Mouse (Mus musculus) bone marrow macrophage, adult 2 months (primary cell): ENCODE measurements around the gene Odf3b. TPM values are rescaled to one million over a fixed set of nuclear protein-coding genes. Genes with fewer than 3 reads are reported as not detected.

ENCODE experiments used
- H3K27ac ChIP-seq: 2 replicates; pipeline ENCODE4 v1.5.1; 2012; ENCODE audit warnings: low read depth, low read length; ENCODE audit not compliant: insufficient read depth
- H3K4me1 ChIP-seq: 2 replicates; pipeline ENCODE4 v1.6.1; 2012; ENCODE audit warnings: low read length; ENCODE audit not compliant: control insufficient read depth, insufficient read depth
- H3K4me3 ChIP-seq: 2 replicates; pipeline ENCODE4 v1.5.1; 2012; ENCODE audit warnings: mild to moderate bottlenecking, low read length, moderate library complexity; ENCODE audit not compliant: insufficient read depth
- CTCF ChIP-seq: IDR thresholded peaks from 2 replicates; pipeline ENCODE4 v1.5.1; 2012; ENCODE audit warnings: low read depth, mild to moderate bottlenecking, low read length, moderate library complexity
- POLR2A ChIP-seq: IDR thresholded peaks from 2 replicates; pipeline ENCODE4 v1.6.1; 2012; ENCODE audit warnings: mild to moderate bottlenecking, low read depth, low read length, borderline replicate concordance
- polyA plus RNA-seq: library from polyadenylated mRNA; stranded (reverse); fragments of >200 nt; gene quantifications from 2 replicates; pipeline ENCODE4 v1.2.4, GENCODE M21; 2012; ENCODE audit not compliant: missing spikeins, insufficient read depth, insufficient read length

Odf3b gene
- polyA plus RNA-seq, 1 experiment: not detected

DNA sequence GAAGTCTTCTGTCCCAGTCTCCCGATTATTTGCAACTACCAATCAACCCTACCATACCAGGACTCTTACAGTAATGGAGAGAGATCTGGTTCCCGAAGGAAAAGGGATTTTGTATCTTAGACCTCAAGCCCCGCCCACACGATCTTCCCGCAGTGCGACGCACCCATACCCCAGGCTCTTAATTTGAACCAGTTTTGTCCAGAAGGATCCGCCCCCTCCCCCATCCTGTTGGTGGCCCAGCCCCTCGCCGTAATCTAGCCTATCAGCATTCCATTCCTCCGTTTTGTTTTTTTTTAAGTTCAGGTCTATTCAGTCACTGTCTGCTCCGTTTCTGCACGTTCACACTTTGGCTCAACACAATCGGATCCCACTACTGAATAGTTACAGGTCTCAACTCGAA is 22.7 kb downstream of the Odf3b start:
- TF ChIP-seq POLR2A (no peak), CTCF (no peak)
- Histone ChIP-seq H3K4me1 (peaks cover 25% of the 10 kb centered on the region), H3K27ac (peak overlapping the region; percentile 66), H3K4me3 (peak overlapping the region; percentile 93)

GRCm38 (mm10) chr15:89355241-89356187 is 23.6 kb downstream of the Odf3b start, which contains the start of the genes Lmf2 and Ncaph2:
Lmf2 (minus strand) TSS chr15:89355659.
Ncaph2 (plus strand) TSS chr15:89355719.
- Histone ChIP-seq H3K4me1 (peaks cover 25% of the 10 kb centered on the region), H3K4me3 (peak within 1 kb of the TSS; percentile 93), H3K27ac (peak within 1 kb of the TSS; percentile 66)
- TF ChIP-seq CTCF (no peak), POLR2A (peak; percentile 45; the same call in 1 of the 2 replicates)

GRCm38 (mm10) chr15:89354455-89354854 is 24.6 kb downstream of the Odf3b start:
- TF ChIP-seq CTCF: no peak
- peak overlapping the region; percentile 83 for H3K4me3 ChIP-seq
- no peak overlapping the region for H3K27ac ChIP-seq
- peaks cover 17% of the 10 kb centered on the region for H3K4me1 ChIP-seq

- Histone ChIP-seq H3K27ac (no peak overlapping the region), H3K4me1 (peaks cover 12% of the 10 kb centered on the region), H3K4me3 (no peak overlapping the region)
- no peak for TF ChIP-seq POLR2A
- no peak for TF ChIP-seq CTCF
Observed at GRCm38 (mm10) chr15:89353837-89354236, 25.2 kb downstream of the Odf3b start.

- TF ChIP-seq POLR2A (no peak), CTCF (no peak)
- no peak overlapping the region for H3K27ac ChIP-seq
- H3K4me3 ChIP-seq: no peak overlapping the region
- H3K4me1 ChIP-seq: peaks cover 8% of the 10 kb centered on the region; the same call in 1 of the 2 replicates
Observed at GRCm38 (mm10) chr15:89352795-89353194, 26.3 kb downstream of the Odf3b start.

DNA sequence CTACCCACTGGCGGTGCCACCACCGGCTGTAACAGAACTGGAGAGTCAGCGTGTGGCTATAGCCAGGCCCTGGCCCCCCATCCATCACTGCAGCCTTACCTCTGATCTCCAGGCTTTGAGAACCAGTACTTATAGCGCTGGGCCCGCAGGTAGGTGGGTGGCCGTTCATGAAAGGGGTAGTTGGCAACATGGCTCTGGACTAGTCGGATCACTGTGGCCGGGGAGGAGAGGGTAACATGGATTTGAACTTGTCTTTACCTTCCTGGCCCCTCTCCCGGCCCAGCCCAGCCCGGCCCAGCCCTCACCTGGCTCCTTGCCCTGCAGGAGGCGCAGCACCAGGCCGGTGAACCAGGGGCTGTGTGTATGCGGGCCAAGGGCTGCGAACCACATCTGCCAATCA is 27.0 kb downstream of the Odf3b start:
- Histone ChIP-seq H3K27ac (no peak overlapping the region), H3K4me1 (peaks cover 6% of the 10 kb centered on the region; the same call in 1 of the 2 replicates), H3K4me3 (no peak overlapping the region)
- TF ChIP-seq CTCF (no peak), POLR2A (no peak)

DNA sequence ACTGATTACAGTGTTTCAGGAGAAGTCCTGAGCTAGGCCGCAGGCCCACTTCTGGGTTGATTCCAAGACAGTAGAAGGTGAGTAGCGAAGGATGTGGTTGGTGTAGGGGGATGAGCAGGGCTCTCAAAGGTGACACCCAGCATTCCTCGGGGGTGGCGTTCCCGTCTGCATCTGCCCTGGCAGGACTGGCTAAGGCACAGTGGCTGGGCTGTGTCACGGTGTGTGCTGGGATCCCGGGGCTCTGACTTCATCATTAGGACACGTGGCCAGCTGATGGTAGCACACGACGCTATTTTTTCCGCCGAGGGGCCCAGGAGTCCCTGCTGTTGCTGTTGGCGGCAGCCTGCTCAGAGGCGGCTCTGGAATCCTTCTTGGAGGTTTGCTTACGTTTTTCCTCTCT is 27.8 kb downstream of the Odf3b start:
- H3K4me1 ChIP-seq: peaks cover 6% of the 10 kb centered on the region; the same call in 1 of the 2 replicates
- no peak overlapping the region for H3K4me3 ChIP-seq
- no peak for TF ChIP-seq POLR2A
- TF ChIP-seq CTCF: no peak
- no peak overlapping the region for H3K27ac ChIP-seq

DNA sequence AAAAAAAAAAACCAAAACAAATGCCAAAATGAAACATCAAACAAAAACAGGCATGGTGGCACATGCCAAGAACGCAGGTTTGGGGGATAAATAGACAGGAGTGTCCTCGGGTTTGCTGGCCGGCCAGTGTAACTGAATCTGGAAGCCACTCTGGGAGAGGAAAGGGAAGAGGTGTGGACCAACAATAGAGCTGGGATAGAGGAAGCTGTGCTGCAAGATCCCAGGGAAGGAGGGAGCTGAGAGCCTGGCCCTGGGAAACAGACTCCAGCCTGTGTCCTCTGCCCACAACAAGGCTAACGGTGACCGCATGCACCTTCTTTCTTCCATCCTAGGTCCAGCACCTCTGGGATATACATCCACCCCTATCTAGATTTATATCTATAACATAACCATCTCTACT is 28.6 kb downstream of the Odf3b start:
- no peak overlapping the region for H3K27ac ChIP-seq
- H3K4me1 ChIP-seq: peaks cover 6% of the 10 kb centered on the region; the same call in 1 of the 2 replicates
- H3K4me3 ChIP-seq: no peak overlapping the region
- TF ChIP-seq POLR2A (no peak), CTCF (no peak)

DNA sequence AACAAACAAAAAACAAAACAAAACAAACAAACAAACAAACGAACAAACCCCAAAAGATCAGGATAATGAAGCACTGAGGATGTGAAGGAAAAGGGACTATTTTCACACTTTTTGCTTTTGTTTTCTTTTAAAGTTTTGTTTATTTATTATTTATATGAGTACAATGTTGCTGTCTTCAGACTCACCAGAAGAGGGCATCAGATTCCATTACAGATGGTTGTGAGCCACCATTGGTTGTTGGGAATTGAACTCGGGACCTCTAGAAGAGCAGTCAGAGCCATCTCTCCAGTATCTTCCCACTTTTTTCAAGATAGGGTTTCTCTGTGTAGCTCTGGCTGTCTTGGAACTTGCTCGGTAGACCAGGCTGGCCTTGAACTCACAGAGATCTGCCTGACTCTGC is 35.8 kb downstream of the Odf3b start:
- Histone ChIP-seq H3K4me3 (no peak overlapping the region), H3K4me1 (peaks cover 11% of the 10 kb centered on the region), H3K27ac (no peak overlapping the region)
- TF ChIP-seq POLR2A (no peak), CTCF (no peak)

DNA sequence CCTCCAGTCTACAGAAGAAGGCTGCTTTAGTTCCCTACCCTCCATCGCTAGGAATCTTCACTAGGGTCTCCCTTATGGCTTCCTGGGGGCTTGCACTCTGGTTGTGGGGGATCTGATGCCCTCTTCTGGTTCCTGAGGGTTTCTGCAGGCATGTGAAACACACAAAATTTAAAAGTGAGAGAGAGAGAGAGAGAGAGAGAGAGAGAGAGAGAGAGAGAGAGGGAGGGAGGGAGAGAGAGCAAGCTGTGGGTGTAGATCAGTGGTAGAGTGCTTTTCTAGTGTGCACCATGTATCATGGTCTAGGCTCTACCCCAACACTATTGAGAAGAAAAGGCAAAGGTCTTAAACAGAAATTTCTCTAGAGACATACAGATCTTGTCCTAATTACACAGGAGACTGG is 37.4 kb downstream of the Odf3b start:
- no peak for TF ChIP-seq CTCF
- no peak for TF ChIP-seq POLR2A
- Histone ChIP-seq H3K4me1 (peaks cover 11% of the 10 kb centered on the region), H3K27ac (no peak overlapping the region), H3K4me3 (no peak overlapping the region)
